In the genomic region with DNA sequence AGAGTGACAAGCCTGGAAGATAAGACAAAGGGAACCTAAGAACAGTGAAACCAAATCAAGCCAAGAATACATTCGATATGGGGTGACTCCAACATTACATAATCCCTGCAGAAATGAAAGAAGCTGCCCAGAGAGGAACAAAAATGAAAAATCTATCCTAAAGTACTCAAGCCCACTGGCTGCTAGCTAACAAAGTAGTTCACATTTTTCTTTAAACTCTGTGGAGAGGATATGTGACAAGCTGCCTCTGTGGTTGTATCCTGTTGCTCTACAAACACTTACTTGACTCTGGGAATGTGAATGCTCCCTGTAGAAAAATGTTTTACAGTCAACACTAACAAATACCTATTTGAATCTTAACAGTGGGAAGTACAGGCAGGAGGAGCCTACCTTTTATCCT, we compare ENCODE assay signal across 29 mouse cellular contexts. TPM values are rescaled to one million over a fixed set of nuclear protein-coding genes. Genes with fewer than 3 reads are reported as not detected.
DNase-seq lines count a peak whose midpoint lies in the region; ATAC-seq and TF ChIP-seq lines count a peak whose summit lies in the region.
"Had no signal": no experiment of that assay in that cellular context is flagged by ENCODE, and none has a peak within 500 bp of the region (broad histone marks: within the 10 kb centered on the region; RNA-seq: fewer than 3 reads in every experiment).

No protein-coding gene starts in this region.

- H3K9me3 ChIP-seq in embryonic facial prominence, embryonic 15.5 days (replicated peaks), result no peaks in the 10 kb centered on the region
- H3K9me3 ChIP-seq in embryonic facial prominence, embryonic 10.5 days, result no peaks in the 10 kb centered on the region
- no peaks in the 10 kb centered on the region for H3K9me3 ChIP-seq in stomach, postnatal 0 days (ENCODE audit: control insufficient read depth, low read length)
- no peaks in the 10 kb centered on the region for H3K9me3 ChIP-seq in midbrain, embryonic 10.5 days (replicated peaks)
- no peaks in the 10 kb centered on the region for H3K9me3 ChIP-seq in forebrain, embryonic 15.5 days
- H3K9me3 ChIP-seq: embryonic facial prominence, embryonic 13.5 days; heart, embryonic 12.5 days; intestine, embryonic 15.5 days; limb, embryonic 15.5 days; neural tube, embryonic 13.5 days; stomach, embryonic 15.5 days had no signal

- no peak for TF ChIP-seq POLR2A in liver, adult 2 months (IDR thresholded peaks at IDR 0.05; ENCODE audit: extremely low read depth, insufficient read depth, low read length)

- H3K36me3 ChIP-seq in embryonic facial prominence, embryonic 15.5 days, result no peaks in the 10 kb centered on the region
- no peaks in the 10 kb centered on the region; the same call in 1 of the 2 replicates for H3K36me3 ChIP-seq in embryonic facial prominence, embryonic 10.5 days (replicated peaks)
- no peaks in the 10 kb centered on the region for H3K36me3 ChIP-seq in liver, adult 2 months (ENCODE audit: control insufficient read depth, insufficient read depth, low read length)
- no peaks in the 10 kb centered on the region for H3K36me3 ChIP-seq in stomach, postnatal 0 days (ENCODE audit: control insufficient read depth, insufficient read depth, low read length)
- no peaks in the 10 kb centered on the region for H3K36me3 ChIP-seq in midbrain, embryonic 10.5 days
- no peaks in the 10 kb centered on the region for H3K36me3 ChIP-seq in forebrain, embryonic 15.5 days
- H3K36me3 ChIP-seq: embryonic facial prominence, embryonic 13.5 days; intestine, embryonic 15.5 days; limb, embryonic 15.5 days; neural tube, embryonic 13.5 days; stomach, embryonic 15.5 days had no signal

- 70% methylated on average over 1 of the region's 1 CpGs for WGBS in embryonic facial prominence, embryonic 15.5 days
- WGBS in embryonic facial prominence, embryonic 10.5 days, result 87% methylated on average over 1 of the region's 1 CpGs
- 5% methylated on average over 1 of the region's 1 CpGs for WGBS in liver, adult 2 months
- 48% methylated on average over 1 of the region's 1 CpGs for WGBS in stomach, postnatal 0 days
- WGBS in midbrain, embryonic 10.5 days, result 95% methylated on average over 1 of the region's 1 CpGs
- 89% methylated on average over 1 of the region's 1 CpGs for WGBS in forebrain, embryonic 15.5 days

- H3K79me2 ChIP-seq in liver, adult 2 months (ENCODE audit: control insufficient read depth, insufficient read depth, low read length), result peaks cover 19% of the 10 kb centered on the region; the same call in 1 of the 2 replicates

- H3K4me2 ChIP-seq in embryonic facial prominence, embryonic 15.5 days (replicated peaks), result no peak overlapping the region
- H3K4me2 ChIP-seq in stomach, postnatal 0 days (replicated peaks; ENCODE audit: low read depth), result no peak overlapping the region
- no peak overlapping the region for H3K4me2 ChIP-seq in forebrain, embryonic 15.5 days (replicated peaks)
- H3K4me2 ChIP-seq: embryonic facial prominence, embryonic 13.5 days; heart, embryonic 12.5 days; intestine, embryonic 15.5 days; limb, embryonic 15.5 days; neural tube, embryonic 13.5 days; stomach, embryonic 15.5 days had no signal

- no peak overlapping the region for H3K9ac ChIP-seq in embryonic facial prominence, embryonic 15.5 days
- no peak overlapping the region for H3K9ac ChIP-seq in liver, adult 2 months (ENCODE audit: low read depth, low read length)
- H3K9ac ChIP-seq in stomach, postnatal 0 days (ENCODE audit: low read length), result no peak overlapping the region
- H3K9ac ChIP-seq in forebrain, embryonic 15.5 days (replicated peaks), result no peak overlapping the region
- H3K9ac ChIP-seq: embryonic facial prominence, embryonic 13.5 days; heart, embryonic 12.5 days; intestine, embryonic 15.5 days; limb, embryonic 15.5 days; neural tube, embryonic 13.5 days; stomach, embryonic 15.5 days had no signal

- 0 out of 2 replicates have a peak, but pooled peaks cover 5% of the 10 kb centered on the region for H3K4me1 ChIP-seq in embryonic facial prominence, embryonic 15.5 days
- no peaks in the 10 kb centered on the region for H3K4me1 ChIP-seq in embryonic facial prominence, embryonic 10.5 days
- peaks cover 13% of the 10 kb centered on the region for H3K4me1 ChIP-seq in liver, adult 2 months (ENCODE audit: control insufficient read depth, insufficient read depth, low read length)
- H3K4me1 ChIP-seq in stomach, postnatal 0 days (replicated peaks; ENCODE audit: control insufficient read depth, insufficient read depth), result no peaks in the 10 kb centered on the region
- H3K4me1 ChIP-seq in midbrain, embryonic 10.5 days, result peaks cover 5% of the 10 kb centered on the region
- H3K4me1 ChIP-seq in forebrain, embryonic 15.5 days, result no peaks in the 10 kb centered on the region
- H3K4me1 ChIP-seq: embryonic facial prominence, embryonic 13.5 days; intestine, embryonic 15.5 days; neural tube, embryonic 13.5 days; stomach, embryonic 15.5 days had no signal

- H3K27ac ChIP-seq in embryonic facial prominence, embryonic 15.5 days (replicated peaks), result peak overlapping the region; percentile 19; the same call in 1 of the 2 replicates
- H3K27ac ChIP-seq in embryonic facial prominence, embryonic 10.5 days (replicated peaks), result no peak overlapping the region
- H3K27ac ChIP-seq in liver, adult 2 months (replicated peaks; ENCODE audit: insufficient read depth, low read depth, low read length), result no peak overlapping the region
- peak overlapping the region; percentile 49; the same call in 1 of the 2 replicates for H3K27ac ChIP-seq in stomach, postnatal 0 days (replicated peaks)
- H3K27ac ChIP-seq in midbrain, embryonic 10.5 days (replicated peaks), result no peak overlapping the region
- H3K27ac ChIP-seq in forebrain, embryonic 15.5 days (replicated peaks), result no peak overlapping the region
- H3K27ac ChIP-seq: embryonic facial prominence, embryonic 13.5 days; intestine, embryonic 15.5 days; limb, embryonic 15.5 days; neural tube, embryonic 13.5 days; stomach, embryonic 15.5 days had no signal

- peak; percentile 33 for TF ChIP-seq EP300 in stomach, postnatal 0 days (optimal IDR thresholded peaks at IDR 0.05)

- no peak overlapping the region for H3K4me3 ChIP-seq in embryonic facial prominence, embryonic 15.5 days (replicated peaks)
- no peak overlapping the region for H3K4me3 ChIP-seq in embryonic facial prominence, embryonic 10.5 days
- no peak overlapping the region for H3K4me3 ChIP-seq in liver, adult 2 months (ENCODE audit: insufficient read depth, low read depth, low read length)
- no peak overlapping the region for H3K4me3 ChIP-seq in stomach, postnatal 0 days (ENCODE audit: low read depth, low read length)
- H3K4me3 ChIP-seq in midbrain, embryonic 10.5 days, result no peak overlapping the region
- H3K4me3 ChIP-seq in forebrain, embryonic 15.5 days, result no peak overlapping the region
- H3K4me3 ChIP-seq: embryonic facial prominence, embryonic 13.5 days; heart, embryonic 12.5 days; intestine, embryonic 15.5 days; limb, embryonic 15.5 days; neural tube, embryonic 13.5 days; stomach, embryonic 15.5 days had no signal

- DNase-seq in embryonic facial prominence, embryonic 10.5 days (ENCODE audit: low spot score), result no peak
- peak; percentile 52 for DNase-seq in liver, adult 2 months (ENCODE audit: extremely low read depth, low read depth, low spot score)
- DNase-seq in liver, result no peak
- no peak for DNase-seq in stomach, postnatal 0 days (ENCODE audit: low spot score)
- DNase-seq in midbrain, embryonic 10.5 days (ENCODE audit: low spot score), result no peak
- DNase-seq: adrenal gland, adult 2 months; cerebellum, adult 18-20 months; cerebellum, postnatal 14 days; heart, postnatal 4 days; kidney, adult 8-10 months; kidney, postnatal 10 days; left cerebral cortex, postnatal 4 days; midbrain, embryonic 14.5 days; retina, postnatal 1 day; right cerebral cortex, postnatal 25 days; thymus, adult 2 months; thymus, postnatal 4 days had no signal

- no peak for TF ChIP-seq CTCF in liver, adult 2 months (IDR thresholded peaks at IDR 0.05; ENCODE audit: low read depth, low read length)
- TF ChIP-seq CTCF in stomach, postnatal 0 days (IDR thresholded peaks at IDR 0.05; ENCODE audit: low read depth), result no peak

- no peak for ATAC-seq in embryonic facial prominence, embryonic 15.5 days (ENCODE audit: insufficient number of reproducible peaks, low FRiP score, low TSS enrichment, low read depth)
- peak; percentile 46 for ATAC-seq in granulocyte monocyte progenitor cell, adult 5-6 weeks (replicated peaks; ENCODE audit: poor library complexity, severe bottlenecking)
- ATAC-seq in stomach, postnatal 0 days (ENCODE audit: low FRiP score, low TSS enrichment), result no peak
- no peak for ATAC-seq in forebrain, embryonic 15.5 days (replicated peaks)
- ATAC-seq: forebrain, embryonic 14.5 days; hindbrain, embryonic 16.5 days; intestine, embryonic 15.5 days; Patski had no signal

- H3K27me3 ChIP-seq in embryonic facial prominence, embryonic 15.5 days, result no peaks in the 10 kb centered on the region
- H3K27me3 ChIP-seq in embryonic facial prominence, embryonic 10.5 days (replicated peaks; ENCODE audit: low read depth, poor library complexity, severe bottlenecking), result no peaks in the 10 kb centered on the region
- H3K27me3 ChIP-seq in liver, adult 2 months (ENCODE audit: control insufficient read depth, insufficient read depth, low read length), result no peaks in the 10 kb centered on the region
- no peaks in the 10 kb centered on the region for H3K27me3 ChIP-seq in stomach, postnatal 0 days (ENCODE audit: control insufficient read depth, insufficient read depth, low read length)
- H3K27me3 ChIP-seq in midbrain, embryonic 10.5 days (ENCODE audit: low read depth, poor library complexity, severe bottlenecking), result no peaks in the 10 kb centered on the region
- H3K27me3 ChIP-seq in forebrain, embryonic 15.5 days, result no peaks in the 10 kb centered on the region
- H3K27me3 ChIP-seq: embryonic facial prominence, embryonic 13.5 days; heart, embryonic 12.5 days; intestine, embryonic 15.5 days; limb, embryonic 15.5 days; neural tube, embryonic 13.5 days; Patski; stomach, embryonic 15.5 days had no signal

RNA-seq across cellular contexts. Expression of gene Srgap2, which starts 25.5 kb away (rescaled TPM):
- polyA plus RNA-seq in embryonic facial prominence, embryonic 15.5 days (2015; fragmentation: Nextera tagmentation; extraction: Ambion mirVana), result 17.9 and 18.0 TPM in 2 replicates
- 17.5 TPM in 2 replicates for polyA plus RNA-seq in embryonic facial prominence, embryonic 10.5 days (2016; fragmentation: Nextera tagmentation; extraction: Ambion mirVana)
- total RNA-seq in liver, adult 2 months (2014; rRNA removed), result 6.6 and 10.6 TPM in 2 replicates
- polyA plus RNA-seq in liver, adult 2 months (2012; rRNA removed), result 5.8 and 7.4 TPM in 2 replicates
- total RNA-seq in granulocyte monocyte progenitor cell, adult 5-6 weeks (2014; fragmentation: Nextera tagmentation), result 36.0 and 61.0 TPM in 2 replicates
- 14.3 and 16.5 TPM in 2 replicates for total RNA-seq in granulocyte monocyte progenitor cell, adult 5-6 weeks (2017)
- polyA plus RNA-seq in stomach, postnatal 0 days (2015; fragmentation: Nextera tagmentation; extraction: Ambion mirVana), result 7.7 and 9.1 TPM in 2 replicates
- polyA plus RNA-seq in midbrain, embryonic 10.5 days (2016; fragmentation: Nextera tagmentation; extraction: Ambion mirVana), result 16.9 and 18.7 TPM in 2 replicates
- polyA plus RNA-seq in forebrain, embryonic 15.5 days (2015; fragmentation: Nextera tagmentation; extraction: Ambion mirVana), result 23.3 and 24.2 TPM in 2 replicates

RNA-seq across cellular contexts. Expression of gene Fam72a, which starts 26.0 kb away (rescaled TPM):
- polyA plus RNA-seq in embryonic facial prominence, embryonic 15.5 days (2015; fragmentation: Nextera tagmentation; extraction: Ambion mirVana), result 2.2 and 2.4 TPM in 2 replicates
- polyA plus RNA-seq in embryonic facial prominence, embryonic 10.5 days (2016; fragmentation: Nextera tagmentation; extraction: Ambion mirVana), result 4.1 and 4.3 TPM in 2 replicates
- 0.65 and 1.0 TPM in 2 replicates for total RNA-seq in liver, adult 2 months (2014; rRNA removed)
- polyA plus RNA-seq in liver, adult 2 months (2012; rRNA removed), result 0.19 and 0.24 TPM in 2 replicates
- 3.0 and 8.1 TPM in 2 replicates for total RNA-seq in granulocyte monocyte progenitor cell, adult 5-6 weeks (2014; fragmentation: Nextera tagmentation)
- total RNA-seq in granulocyte monocyte progenitor cell, adult 5-6 weeks (2017), result 5.0 and 5.7 TPM in 2 replicates
- 1.3 and 1.5 TPM in 2 replicates for polyA plus RNA-seq in stomach, postnatal 0 days (2015; fragmentation: Nextera tagmentation; extraction: Ambion mirVana)
- polyA plus RNA-seq in midbrain, embryonic 10.5 days (2016; fragmentation: Nextera tagmentation; extraction: Ambion mirVana), result 4.4 and 5.7 TPM in 2 replicates
- 2.0 and 2.4 TPM in 2 replicates for polyA plus RNA-seq in forebrain, embryonic 15.5 days (2015; fragmentation: Nextera tagmentation; extraction: Ambion mirVana)

Comparison
In these comparisons a context has a peak if more than half of its experiments do, and no peak if none do; other contexts are left out.
1. H3K27ac ChIP-seq: peak in embryonic facial prominence, embryonic 15.5 days (single experiment) and stomach, postnatal 0 days (single experiment); none in embryonic facial prominence, embryonic 10.5 days (single experiment), liver, adult 2 months (single experiment), midbrain, embryonic 10.5 days (single experiment) and forebrain, embryonic 15.5 days (single experiment).